Mouse (Mus musculus): ENCODE measurements around the gene Cers6. TPM values are rescaled to one million over a fixed set of nuclear protein-coding genes. Genes with fewer than 3 reads are reported as not detected.

Cers6 gene
- total RNA-seq, 2 experiments from 2014 or later: 7.3 to 10.9 TPM

DNA sequence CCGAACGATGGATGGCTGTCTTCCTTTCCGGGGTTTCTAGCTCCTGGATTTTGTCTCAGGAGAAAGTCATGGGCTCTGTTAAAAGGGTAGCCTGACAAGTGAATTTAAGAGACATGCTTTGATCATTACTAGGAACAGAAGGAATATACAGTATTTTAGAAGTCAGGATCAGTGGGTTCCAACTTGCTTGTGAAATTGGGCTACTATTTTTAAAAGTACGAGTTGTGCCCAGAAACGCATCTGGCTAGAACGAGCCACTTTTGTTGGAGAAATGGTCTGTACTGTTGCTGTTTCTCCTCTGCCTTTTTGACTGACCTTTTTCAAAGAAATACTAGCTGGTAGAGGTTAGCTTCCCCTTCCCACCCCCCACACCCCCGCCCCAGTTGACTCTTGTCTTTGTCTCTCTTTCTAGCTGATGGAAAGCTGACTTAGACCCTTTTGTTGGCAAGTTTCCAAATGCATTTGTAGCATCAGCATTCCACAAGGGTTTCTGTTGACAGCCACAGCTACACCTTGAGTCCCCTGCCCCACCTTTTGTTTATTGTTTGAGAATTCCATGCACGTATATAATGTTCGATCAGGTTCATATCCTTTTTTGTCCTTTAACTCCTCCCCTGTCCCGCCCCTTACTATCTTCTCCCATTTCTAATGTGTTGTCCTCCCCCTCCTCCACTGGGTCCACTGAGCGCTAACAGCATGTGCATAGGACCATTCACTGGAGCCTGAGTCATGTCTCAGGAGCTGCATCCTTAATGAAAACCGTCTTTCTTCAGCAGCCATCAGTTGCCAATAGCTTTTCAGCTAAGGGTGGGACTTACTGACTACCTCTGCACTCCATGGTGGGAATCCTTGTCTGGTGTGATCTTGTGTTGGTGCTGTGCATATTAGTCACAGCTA, 50.6 kb downstream of the Cers6 start:
- ATAC-seq (replicated peaks; ENCODE audit: low FRiP score, poor library complexity, severe bottlenecking): no peak

DNA sequence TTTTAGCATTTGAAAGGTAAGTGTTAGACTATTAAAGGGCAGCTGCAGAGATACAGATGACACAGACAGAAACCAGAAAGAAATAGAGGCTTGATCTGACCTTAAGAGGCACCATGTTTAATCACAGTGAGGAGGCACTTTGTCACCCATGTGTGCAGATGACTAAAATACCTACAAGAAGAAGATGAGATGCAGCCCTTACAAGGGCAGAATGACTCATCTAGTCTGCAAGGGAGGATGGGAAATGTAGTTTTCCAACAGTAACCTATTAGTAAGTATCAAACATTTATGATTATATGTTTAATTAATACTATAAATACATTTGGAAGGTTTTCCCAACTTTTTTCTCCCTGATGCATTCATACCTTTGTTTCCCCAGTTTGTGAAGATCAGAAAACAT, 54.5 kb downstream of the Cers6 start:
- no peak for ATAC-seq (replicated peaks; ENCODE audit: low FRiP score, poor library complexity, severe bottlenecking)

DNA sequence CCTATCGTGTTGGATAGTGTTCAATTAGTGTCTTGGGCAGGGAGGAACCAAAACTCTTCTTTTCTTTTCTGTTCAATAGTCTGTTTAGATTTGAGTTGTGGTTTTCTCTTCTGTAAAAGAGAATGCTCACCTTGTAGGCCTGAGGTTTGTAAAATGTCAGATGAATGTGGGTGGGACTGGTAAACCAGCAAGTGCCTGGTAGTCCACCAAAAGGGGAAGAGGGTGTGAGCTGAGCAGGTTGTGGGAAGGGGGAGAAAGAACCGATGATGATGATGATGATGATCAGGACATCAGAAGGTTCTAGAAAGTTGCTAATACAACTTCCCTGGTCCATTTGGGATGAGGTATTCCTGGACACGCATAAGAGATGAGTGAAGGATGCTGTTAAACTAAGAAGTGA, 55.1 kb downstream of the Cers6 start:
- no peak for ATAC-seq (replicated peaks; ENCODE audit: low FRiP score, poor library complexity, severe bottlenecking)

DNA sequence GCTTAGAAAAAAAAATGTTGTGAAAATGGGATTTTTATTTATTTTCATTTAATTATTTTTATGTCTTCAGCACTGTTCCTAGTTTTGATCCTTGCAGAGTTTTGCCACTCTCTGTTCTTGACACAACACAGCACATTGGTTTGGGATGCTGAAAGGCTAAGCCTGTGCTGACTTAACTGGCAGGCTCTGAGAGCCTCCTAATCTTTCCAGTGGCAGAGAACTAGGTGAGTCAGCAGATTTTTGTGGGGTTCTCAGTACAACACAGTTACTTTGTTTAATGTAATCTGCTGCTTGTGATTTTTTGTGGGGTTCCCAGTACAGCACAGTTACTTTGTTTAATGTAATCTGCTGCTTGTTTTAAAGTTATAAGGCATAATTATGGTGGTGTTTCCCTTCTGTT, 55.8 kb downstream of the Cers6 start:
- ATAC-seq (replicated peaks; ENCODE audit: low FRiP score, poor library complexity, severe bottlenecking): no peak

DNA sequence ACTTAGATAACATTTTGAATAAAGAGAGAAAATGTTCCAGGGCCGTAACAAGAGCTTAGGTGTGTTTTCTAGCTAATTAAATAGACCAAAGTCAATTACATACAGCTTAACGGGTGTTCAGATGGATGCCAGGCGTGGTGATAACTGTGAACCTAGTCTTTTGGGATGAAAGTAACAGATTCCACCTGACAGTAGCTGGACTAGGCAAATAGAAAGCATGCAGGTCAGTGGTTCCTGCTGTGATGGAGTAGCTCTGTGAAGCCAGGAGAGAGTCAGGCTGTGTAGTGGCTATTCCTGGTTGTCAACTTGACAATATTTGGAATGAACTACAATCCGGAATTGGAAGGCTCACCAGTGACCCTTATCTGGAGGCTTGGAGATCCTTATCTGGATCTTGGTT, 56.3 kb downstream of the Cers6 start:
- no peak for ATAC-seq (replicated peaks; ENCODE audit: low FRiP score, poor library complexity, severe bottlenecking)

DNA sequence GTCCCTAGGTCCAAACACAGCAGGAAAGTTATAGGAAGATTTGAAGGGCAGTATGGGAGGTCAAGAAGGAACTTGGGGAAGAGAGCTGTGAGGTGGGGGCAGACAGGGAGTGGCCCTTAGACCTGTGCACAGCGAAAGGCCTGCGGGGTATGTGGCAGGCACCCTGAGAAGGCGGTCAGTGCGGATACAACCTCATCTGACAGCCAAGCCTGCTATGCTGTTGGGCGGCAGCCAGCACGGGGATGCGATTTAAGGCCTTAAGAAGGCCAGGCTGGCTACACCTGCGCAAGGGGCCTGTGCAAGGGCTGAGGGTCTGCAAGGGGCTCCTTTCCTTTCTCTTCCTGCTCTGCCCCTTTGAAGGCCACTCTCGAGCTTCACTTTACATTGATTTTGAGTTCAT, 63.1 kb downstream of the Cers6 start:
- ATAC-seq (replicated peaks; ENCODE audit: low FRiP score, poor library complexity, severe bottlenecking): no peak

DNA sequence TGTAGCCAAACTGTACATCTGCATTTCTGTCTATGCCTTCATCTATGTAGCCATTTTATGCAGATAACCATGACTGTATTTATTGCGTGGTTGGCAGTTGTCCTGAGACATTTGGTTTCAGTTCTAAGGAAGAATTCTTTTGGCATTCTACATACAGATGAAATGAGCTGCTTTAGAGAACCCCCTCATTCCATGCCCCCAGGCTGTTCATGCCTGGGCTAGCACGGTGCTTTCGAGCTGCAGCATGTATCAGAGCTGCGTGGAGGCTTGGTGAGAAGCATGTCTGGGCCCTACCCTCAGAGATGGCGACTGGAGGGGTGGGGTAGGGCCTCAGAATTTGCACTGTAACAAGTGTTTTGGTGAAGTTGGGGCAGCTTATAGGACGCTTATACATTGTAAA, 64.3 kb downstream of the Cers6 start:
- ATAC-seq (replicated peaks; ENCODE audit: low FRiP score, poor library complexity, severe bottlenecking): no peak

DNA sequence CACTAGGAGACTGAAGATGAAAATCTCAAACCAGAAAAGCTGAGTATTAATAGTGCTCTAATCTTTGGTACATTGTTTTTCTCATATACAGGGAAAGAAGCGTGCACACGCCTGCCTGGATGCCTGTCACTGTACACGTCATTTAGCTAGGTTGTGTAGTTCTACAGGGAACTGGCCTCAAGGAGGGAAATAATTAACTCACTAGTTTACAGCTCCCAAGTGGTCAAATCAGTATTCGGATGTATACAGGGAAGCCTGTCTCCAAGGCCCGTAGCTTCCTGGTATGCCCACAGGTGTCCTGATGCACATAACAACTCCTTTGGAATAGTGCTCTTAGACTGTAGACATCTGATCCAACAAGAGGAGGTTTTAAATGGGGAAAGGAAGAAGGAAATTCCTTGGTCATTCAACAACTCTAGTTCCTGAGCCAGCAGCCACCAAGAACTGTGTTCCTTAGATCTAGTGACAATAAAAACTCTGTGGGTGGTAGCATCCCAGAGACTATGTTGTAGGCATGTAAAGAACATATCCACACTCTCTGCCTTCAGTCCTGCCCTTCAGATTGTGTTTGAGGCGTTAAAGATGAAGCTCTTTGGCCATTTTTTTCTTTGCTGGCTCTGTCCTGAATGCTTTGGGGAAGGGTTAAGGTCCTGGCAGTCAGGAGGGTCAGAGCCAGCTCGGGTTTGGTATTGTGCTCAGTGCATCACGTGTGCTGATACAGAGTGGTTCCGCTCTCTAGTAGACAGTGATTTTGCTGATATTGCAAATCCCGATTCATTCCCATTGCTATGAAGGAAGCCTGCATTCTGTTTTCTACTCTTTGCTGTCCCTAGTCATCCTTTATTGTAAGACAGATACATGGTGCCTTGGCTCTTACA, 65.9 kb downstream of the Cers6 start:
- no peak for ATAC-seq (replicated peaks; ENCODE audit: low FRiP score, poor library complexity, severe bottlenecking)

DNA sequence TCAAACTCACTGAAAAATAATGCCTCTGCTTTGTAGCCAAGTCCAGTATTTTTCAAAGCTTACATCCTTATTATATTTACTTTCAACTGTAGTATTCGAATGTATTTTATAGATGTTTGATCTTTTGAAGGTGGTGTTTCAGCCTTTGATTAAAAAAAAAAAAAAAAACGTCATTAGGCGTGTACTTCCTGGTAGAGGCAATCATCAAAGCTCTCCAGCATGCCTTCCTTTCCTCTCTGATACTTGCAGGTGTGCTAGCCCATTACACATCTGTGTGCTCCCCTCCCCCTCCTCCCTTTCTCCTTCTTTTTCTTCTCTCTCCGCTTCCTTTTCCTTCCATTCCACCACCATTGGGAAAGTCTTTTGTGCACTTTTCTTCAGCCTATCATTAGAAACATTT, 71.0 kb downstream of the Cers6 start:
- ATAC-seq (replicated peaks; ENCODE audit: low FRiP score, poor library complexity, severe bottlenecking): no peak

DNA sequence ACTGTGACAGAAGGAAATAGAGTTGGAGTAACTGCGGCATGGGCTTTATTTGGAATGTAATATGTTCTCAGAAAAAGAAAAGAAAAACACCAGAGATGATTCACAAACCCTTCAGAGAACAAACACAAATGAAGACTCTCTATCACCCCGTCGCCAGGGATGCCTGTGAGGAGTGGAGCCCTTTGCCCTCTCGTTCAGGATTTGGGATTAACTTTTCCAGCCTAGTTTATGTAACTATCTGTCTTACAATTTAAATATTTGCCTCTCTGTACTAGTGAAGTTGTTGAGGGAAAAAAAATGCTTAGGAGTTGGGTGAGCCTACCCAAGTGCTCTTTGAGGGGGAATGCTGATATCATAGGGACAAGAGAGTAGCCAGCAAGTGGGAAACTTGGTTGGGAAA, 71.4 kb downstream of the Cers6 start:
- ATAC-seq (replicated peaks; ENCODE audit: low FRiP score, poor library complexity, severe bottlenecking): no peak

DNA sequence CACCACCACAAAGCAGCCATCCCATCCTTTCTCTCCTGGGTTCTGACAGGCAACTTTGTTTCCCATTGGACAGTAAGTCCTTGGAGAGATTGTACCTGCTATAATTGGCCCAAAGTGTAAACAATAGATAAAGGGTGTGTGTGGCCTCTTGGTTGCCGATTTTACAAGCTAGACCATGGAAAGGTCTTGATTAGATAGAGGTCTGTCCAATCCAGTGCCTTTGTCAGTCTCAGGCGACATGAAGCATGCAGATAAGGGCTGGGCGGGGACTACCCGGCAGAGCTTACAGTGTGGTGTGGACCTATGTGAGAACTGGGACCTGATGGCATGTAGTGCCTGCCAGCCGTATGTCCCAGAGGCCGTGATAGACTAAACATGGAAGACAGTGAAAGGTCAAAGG, 73.4 kb downstream of the Cers6 start:
- ATAC-seq (replicated peaks; ENCODE audit: low FRiP score, poor library complexity, severe bottlenecking): no peak

DNA sequence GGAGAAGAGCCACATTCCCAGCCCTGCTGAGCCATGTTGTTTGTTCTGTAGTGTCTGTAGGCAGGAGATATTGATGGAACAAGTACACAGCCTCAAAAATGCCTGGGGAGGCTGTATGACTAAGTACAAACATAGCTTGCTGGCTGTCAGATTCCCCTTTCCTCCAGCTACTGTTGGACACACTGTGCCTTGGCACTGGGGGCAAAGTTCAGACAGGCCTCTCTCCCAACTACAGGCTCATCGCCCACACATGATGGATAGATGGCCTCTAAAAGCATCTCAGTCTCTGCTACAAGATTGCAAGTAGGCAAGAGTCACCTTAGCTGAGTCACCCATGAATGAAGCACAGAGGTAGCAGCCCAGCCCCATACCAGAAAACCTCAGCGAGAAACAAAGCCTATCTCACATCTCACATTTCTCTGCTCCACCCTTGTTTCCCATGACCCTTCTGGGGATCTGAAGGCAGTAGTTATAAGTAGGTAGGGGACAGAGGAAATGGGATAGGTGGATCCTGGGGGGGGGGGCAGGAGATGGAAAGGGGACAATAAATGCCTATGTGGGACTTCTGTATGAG, 74.6 kb downstream of the Cers6 start:
- no peak for ATAC-seq (replicated peaks; ENCODE audit: low FRiP score, poor library complexity, severe bottlenecking)

DNA sequence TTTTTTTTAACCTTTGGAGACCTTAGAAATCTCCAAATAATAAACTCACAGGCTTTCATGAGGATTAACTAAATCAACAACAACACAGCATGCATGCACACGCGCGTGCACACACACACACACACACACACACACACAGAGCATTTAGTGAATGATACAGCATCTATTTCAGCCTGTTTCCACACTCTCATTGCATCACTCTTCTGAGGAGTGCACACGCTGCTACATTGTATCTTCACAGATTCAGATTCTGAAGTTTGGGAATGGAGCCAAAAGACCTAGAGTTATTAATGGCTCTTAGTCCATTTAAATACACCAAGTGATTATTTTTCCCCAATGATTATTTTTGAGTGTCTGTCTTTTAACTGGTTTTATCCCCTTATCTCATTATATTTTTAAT, 75.5 kb downstream of the Cers6 start:
- no peak for ATAC-seq (replicated peaks; ENCODE audit: low FRiP score, poor library complexity, severe bottlenecking)

DNA sequence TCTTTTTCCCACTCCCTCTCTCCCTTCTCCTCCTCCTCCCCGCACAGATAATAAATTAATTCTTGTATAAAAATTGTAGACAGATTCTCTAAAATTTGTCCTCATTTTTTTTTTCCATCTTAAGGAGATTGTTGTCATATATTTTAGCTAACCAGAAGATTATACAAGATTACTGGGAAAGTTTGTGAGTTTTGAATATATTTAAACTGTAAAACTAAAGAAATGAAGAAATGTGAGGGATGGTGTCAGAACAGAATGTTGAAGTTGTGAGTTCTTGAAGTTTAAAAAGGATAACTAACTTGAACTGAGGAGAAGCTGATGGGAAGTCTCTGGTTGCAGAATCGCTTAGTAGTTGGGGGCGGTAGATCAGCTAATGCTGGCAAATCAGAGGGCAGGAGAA, 76.6 kb downstream of the Cers6 start:
- no peak for ATAC-seq (replicated peaks; ENCODE audit: low FRiP score, poor library complexity, severe bottlenecking)

DNA sequence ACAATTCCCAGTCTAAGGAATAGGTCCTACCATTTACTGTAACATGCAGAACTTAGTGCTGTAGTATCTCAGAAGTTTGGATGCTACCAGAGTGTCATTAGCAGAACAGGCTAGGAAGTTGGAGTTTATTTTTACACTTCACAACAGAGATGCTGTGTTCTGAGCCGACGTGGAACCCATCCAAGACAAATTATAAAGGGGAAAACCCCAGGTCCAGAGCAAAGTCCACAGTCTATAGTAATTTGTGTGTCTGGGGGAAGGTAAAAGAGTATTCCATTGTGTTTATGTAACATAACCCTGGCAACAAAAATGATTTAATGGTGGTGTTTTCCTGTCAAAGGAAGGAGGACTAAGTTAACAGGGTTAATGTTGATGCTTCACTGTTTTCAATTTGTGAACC, 83.7 kb downstream of the Cers6 start:
- ATAC-seq (replicated peaks; ENCODE audit: low FRiP score, poor library complexity, severe bottlenecking): no peak

DNA sequence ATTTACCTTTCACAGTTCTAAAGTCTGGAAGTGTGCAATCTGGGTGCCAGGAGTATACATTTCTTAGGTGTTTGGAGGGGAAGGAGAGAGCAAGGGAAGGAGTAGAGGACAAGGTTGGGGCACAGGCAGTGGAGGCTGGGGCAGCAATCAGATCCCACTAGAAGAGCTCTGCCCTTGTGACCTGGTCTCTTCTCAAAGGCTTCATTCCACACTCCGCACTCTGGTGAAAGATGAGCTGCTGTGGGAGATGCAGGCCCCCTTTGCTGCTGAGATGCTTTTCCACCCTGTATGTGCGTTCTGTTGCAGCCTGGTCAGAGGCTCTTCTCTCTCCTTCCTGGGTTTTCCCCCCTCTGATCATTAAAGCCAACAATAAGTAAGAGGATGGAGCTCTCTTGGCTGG, 84.7 kb downstream of the Cers6 start:
- ATAC-seq (replicated peaks; ENCODE audit: low FRiP score, poor library complexity, severe bottlenecking): no peak

DNA sequence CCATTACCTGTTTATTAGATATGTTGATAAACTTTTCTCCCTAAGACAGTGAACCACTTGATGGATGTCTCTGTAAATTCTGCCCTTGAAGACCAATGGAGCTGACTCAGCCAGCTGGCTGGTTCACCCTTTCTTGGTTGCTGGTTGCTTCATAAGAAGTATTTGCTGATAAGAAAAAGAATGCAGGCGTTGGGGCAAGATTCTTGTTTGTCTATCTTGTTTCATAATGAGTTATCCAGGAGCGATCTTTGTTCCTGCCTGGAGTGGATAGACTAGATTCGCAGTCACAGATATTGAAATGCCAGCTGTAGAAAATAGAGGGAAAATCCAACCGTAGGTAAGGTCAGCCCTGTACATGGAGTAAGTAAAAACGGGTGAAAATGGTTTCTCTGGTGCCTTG, 85.6 kb downstream of the Cers6 start:
- no peak for ATAC-seq (replicated peaks; ENCODE audit: low FRiP score, poor library complexity, severe bottlenecking)

DNA sequence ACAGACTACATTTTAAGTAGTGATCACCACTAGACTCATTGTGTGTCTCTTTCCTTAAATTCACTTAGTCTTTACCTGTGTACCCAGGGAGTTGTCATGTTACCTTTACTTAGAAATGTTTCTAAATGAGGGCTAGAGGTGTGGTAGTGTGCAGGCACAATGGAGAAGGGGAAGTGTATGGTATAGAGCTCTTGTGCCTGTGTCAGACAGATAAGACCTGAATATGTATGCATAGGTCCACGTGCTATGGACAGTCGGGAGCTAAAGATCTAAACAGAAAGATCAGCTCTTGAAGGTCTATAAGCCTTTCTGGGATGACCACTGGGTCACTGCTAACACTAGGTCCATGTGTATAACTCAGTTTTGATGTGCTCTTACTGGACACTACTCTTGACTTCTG, 87.9 kb downstream of the Cers6 start:
- ATAC-seq (replicated peaks; ENCODE audit: low FRiP score, poor library complexity, severe bottlenecking): no peak

DNA sequence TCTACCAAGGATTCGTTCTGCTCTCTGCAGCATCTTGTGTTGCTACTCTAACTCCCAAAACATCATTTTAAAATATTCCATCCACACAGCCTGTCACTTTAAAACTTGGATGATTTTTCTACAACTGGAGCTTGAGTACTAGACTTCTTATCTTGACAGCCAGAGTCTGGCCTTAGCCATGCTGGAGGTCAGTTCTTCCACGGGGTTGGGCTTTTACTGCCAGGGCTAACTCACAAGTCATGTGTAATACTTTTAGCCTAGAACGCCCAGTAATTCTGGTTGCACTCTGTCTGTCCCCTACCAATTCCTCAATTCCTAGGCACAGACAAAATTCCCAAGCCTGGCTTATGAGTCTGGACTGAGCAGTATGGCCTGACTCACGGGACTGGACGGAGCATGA, 88.5 kb downstream of the Cers6 start:
- no peak for ATAC-seq (replicated peaks; ENCODE audit: low FRiP score, poor library complexity, severe bottlenecking)

DNA sequence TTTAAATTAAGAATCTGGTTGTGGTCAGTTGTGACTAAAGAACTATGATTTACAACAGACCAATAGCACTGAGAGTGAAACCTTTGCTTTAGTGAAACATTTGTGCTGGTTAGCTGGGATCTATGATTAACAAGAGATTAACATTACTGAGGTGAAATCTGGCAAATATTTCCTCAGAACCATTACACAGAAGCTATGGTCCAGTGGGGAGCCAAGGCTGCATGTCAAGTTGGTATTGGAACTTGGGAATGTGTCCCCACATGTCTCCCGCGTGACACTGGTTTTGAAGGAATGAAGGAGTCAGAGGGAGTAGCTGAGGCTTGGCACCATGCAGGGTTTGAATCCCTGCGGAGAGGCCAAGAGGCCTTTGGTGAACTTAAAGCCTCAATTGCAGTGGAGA, 90.5 kb downstream of the Cers6 start:
- ATAC-seq (replicated peaks; ENCODE audit: low FRiP score, poor library complexity, severe bottlenecking): no peak

DNA sequence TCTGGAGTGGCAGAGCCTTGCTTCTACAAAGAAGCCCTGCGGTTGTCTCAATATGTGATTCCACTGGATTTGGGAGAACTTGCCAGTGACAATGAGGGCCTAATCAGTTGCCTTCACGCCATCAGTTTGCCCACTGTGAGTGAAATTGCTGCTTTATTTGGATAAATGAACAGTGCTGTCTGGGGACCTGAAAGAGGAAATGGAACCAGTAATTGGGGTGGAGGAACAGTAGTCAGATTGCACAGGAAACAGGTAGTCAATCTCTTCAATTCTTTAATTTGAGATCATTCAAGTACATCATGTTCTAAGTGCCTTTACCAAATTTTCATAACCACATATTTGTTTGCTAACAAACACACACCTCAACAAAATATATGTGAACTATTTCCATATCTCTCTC, 92.4 kb downstream of the Cers6 start:
- no peak for ATAC-seq (replicated peaks; ENCODE audit: low FRiP score, poor library complexity, severe bottlenecking)

Measured in erythroid progenitor cell, adult 5-6 weeks (primary cell).